Mouse (Mus musculus) olfactory bulb, adult 2 months (tissue): ENCODE measurements around the gene Stx5a.
"Not testable (repeated sequence)": the region's sequence is repeated elsewhere in the genome, so short reads cannot be mapped to it uniquely, and the experiment has no call there.

Experiments
- CTCF ChIP-seq: fragments of 200-500 bp; IDR thresholded peaks from 2 replicates; pipeline ENCODE4 v1.5.1; 2012; ENCODE audit warnings: low read depth, mild to moderate bottlenecking, low read length, moderate library complexity; ENCODE audit not compliant: insufficient read depth
- POLR2A ChIP-seq: fragments of 200-500 bp; IDR thresholded peaks from 2 replicates; pipeline ENCODE4 v1.6.1; 2012; ENCODE audit warnings: mild to moderate bottlenecking, low read depth, low read length, moderate library complexity; ENCODE audit not compliant: insufficient read depth

GRCm38 (mm10) chr19:8728335-8729099 is 12.7 kb upstream of the Stx5a start:
- TF ChIP-seq CTCF, POLR2A: not testable (repeated sequence)
